Mouse (Mus musculus) granulocyte monocyte progenitor cell, adult 5-6 weeks (primary cell): ENCODE data around the gene Ppp1r10. TPM values are rescaled to one million over a fixed set of nuclear protein-coding genes. Genes with fewer than 3 reads are reported as not detected.

Experiments
- ATAC-seq: replicated peaks from 2 replicates; pipeline ENCODE4 v1.8.0; 2016; ENCODE audit warnings: mild to moderate bottlenecking, moderate TSS enrichment, inconsistent platforms; ENCODE audit not compliant: poor library complexity, severe bottlenecking
- total RNA-seq, 2 experiments: library from RNA; stranded (forward) in 1 of 2; stranded (reverse) in 1 of 2; fragments of 200-712, 200-1000 nt in 1 of 2; fragments of >200 nt in 1 of 2; fragmentation: Nextera tagmentation in 1 of 2; gene quantifications; 2 replicates each; pipeline ENCODE4 v1.2.3; 2014 to 2017

Gene Ppp1r10
- total RNA-seq, 2 experiments from 2014 or later, result 78.2 to 79.2 TPM

DNA sequence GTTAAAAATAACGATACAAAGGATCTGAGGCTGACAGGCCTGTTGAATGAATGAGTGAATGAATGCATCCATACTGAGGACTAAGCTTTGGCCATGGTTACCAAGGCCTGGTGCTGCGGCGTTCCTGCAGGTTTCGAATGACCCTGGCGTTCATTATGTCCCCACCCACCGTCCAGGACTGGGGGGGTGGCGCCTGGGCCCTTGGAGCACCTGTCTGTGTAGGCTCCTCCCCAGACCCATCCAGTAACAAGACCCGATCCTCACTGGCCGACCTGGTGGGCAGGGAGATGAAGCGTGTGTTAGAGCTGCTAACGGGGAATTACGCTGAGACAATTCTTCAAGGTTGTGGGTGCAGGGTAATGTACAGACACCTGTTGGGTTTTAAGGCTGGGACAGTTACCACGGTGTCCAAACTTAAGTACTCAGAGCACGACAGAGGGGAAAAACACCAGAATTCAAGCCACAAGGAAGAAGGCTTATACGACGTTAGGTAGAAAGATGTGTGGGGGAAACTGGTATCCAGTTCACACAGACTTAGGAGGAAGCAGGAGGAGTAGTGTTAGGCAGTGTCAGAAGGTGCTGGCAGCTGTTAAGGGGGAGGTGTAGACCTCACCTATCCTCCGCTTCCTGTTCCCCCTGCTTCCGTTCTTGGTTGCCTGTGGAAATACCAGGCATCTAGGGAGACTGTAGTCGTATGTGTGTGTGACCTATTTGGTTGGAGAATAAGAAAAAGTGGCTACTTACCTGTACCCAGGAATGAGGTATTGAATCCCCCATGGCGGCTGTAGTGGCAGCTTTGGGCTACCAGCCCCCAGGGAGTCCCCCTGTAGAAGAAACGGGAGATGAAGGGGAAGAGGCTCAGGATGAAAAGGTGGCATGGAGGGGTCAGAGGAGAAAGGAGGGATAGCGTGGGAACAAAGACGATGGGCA is 18.3 kb upstream of the Ppp1r10 start:
- ATAC-seq, result peak; percentile 20; the same call in 1 of the 2 replicates

GRCm38 (mm10) chr17:35900636-35901035 is 15.6 kb upstream of the Ppp1r10 start:
- peak; percentile 36; the same call in 1 of the 2 replicates for ATAC-seq

- ATAC-seq, result no peak
Observed at GRCm38 (mm10) chr17:35903343-35903991, 12.8 kb upstream of the Ppp1r10 start.

DNA sequence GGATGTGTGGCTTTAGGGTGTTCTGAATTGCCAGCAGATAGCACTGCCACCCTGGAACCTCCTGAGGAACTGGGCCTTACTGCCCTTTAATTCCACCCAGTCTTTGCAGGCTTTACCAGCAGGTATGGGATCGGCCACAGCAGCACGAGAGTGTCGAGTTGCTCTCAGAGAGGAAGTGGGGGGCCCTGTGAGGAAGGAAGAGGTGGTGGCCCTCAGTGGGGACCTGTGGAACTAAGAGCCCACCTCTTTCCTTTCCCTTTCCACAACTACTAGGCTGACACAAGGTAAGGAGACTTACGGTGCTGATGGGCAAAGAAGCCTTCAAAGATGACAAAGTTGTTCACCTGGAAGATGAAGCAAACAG is 12.3 kb upstream of the Ppp1r10 start:
- ATAC-seq, result peak; percentile 50

DNA sequence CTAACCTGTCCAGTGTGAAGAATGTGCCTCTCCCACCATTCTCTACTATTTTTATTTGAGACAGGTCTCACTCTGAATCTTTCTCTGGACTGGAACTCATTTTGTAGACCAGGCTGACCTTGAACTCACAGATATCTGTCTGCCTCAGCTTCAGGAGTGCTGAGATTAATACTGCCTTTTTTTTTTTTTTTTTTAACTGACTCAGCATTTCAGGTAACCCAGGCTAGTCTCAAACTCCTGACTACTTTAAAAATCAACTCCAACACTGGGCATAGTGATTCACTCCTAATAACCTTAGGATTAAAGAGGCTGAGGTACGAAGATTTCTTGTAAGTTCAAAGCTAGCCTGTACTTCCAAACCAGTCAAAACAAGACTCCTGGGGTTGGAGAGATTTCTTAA is 10.6 kb upstream of the Ppp1r10 start:
- ATAC-seq, result no peak

GRCm38 (mm10) chr17:35907609-35908008 is 8.6 kb upstream of the Ppp1r10 start:
- no peak for ATAC-seq

GRCm38 (mm10) chr17:35909186-35909918 is 6.9 kb upstream of the Ppp1r10 start:
- ATAC-seq, result peak; percentile 34

GRCm38 (mm10) chr17:35909919-35910369 is 6.3 kb upstream of the Ppp1r10 start, which contains the start of gene Atat1:
Atat1 (minus strand) TSS chr17:35910075.
- ATAC-seq, result peak; percentile 93

DNA sequence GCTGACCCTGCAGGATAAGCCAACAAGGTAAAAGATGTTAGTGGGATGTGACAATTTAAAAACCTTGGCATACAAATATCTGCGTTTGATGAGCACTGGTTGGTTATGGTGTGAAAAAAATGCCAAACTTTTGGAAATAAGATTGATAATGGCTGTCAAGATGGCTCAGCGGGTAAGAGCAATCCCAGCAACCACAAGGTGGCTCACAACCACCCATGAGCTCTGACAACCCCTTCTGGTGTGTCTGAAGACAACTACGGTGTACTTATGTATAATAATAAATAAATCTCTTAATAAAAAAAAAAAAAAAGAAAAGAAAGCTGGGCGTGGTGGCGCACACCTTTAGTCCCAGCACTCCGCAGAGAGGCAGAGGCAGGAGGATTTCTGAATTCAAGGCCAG is 1.3 kb upstream of the Ppp1r10 start:
- no peak for ATAC-seq

DNA sequence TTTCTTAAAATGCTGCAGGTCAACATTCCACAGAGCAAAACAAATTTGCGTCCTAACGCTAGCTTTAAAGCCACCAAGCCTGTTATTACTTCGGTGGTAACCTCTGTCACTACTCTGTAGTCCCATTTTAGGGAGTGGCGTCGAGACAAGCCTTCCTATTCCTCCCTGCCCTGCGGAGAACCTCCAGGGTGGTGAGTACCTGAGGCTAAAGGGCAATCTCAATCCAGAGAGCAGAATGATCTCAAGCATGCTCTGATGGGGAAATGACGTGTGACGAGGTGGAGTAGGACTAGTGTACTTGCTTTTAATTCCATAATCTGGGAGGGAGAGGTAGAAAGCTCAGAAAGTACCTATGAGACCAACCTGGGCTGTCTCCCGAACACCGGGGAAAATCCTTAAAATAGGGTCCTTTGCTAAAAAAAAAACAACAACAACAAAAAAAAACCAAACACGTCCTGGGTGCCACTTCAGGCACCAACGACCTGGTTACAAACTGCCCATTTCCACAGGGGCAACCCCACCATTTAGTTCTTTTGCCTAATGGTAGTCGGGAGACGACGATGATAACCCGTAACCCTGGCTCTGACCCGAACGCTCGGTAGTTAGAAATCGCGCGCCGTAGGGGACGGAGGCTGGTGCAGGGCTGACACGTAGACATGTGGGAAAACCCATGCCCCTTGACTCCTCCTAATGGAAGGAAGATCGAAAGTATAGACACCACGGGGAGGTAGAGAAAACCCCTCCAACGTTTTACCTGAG is 517 bp upstream of the Ppp1r10 start:
- ATAC-seq, result no peak

GRCm38 (mm10) chr17:35917143-35917462 is 869 bp downstream of the Ppp1r10 start:
- ATAC-seq, result peak; percentile 2; the same call in 1 of the 2 replicates

DNA sequence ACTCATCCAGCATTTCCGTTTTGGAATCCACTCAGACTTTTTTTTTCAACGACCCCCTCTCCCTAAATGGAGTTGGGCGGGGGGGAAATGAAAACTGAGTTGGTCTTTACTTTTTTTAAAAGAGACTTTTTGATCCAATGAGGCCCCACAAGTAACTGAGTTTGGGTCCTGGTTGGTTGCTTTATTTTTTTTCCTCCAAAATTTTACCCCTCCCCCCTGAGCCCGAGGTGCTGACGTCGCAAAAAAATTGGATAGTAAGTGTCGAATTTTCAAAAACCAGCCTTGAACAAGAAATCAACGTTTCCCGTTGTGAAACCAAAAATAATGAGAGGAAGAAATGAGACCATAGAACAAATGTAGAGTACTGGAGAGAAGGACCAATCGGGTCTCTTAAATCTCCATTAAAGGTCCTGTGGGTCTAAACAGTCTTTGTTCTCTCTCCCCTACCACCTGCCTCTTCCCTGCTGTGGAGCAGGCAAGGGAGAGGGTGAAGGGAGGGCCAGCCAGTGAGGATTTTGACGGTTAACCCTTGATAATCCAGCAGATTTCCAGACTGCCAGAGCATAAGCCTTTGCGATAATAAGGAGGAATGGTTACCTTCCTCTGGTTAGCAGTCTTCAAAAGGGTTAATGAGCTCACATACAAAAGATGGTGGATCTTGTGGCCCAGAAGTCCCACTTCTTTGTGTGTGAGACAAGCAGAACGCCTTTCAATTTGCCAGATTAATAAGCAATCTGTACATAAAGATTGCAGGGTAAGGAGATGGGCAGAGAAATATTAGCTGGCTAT is 1.4 kb downstream of the Ppp1r10 start:
- ATAC-seq, result no peak

- no peak for ATAC-seq
Observed at GRCm38 (mm10) chr17:35918276-35919059, 2.2 kb downstream of the Ppp1r10 start.

GRCm38 (mm10) chr17:35919060-35919715 is 3.0 kb downstream of the Ppp1r10 start:
- peak; percentile 38 for ATAC-seq

GRCm38 (mm10) chr17:35919864-35920301 is 3.6 kb downstream of the Ppp1r10 start:
- no peak for ATAC-seq

DNA sequence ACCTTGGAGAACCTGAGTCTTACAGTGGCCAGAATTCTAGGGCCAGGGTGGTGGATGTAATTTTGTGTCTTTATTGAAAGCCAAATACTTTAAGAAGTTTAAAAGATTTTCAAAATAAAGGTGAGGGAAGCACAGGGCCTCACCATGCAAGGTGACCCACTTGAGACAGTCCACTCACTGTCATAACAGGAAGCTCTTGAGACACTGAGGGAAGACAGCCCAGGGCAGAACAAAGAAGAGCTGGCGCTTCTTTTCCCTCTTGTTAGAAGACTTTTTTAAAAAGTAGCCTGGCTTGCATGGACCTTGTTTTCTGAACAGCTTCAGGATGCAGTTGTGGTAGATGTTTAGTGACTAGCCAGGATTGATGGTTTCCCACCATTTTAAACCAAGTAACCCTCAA is 4.2 kb downstream of the Ppp1r10 start:
- no peak for ATAC-seq

GRCm38 (mm10) chr17:35920862-35921562 is 4.8 kb downstream of the Ppp1r10 start:
- no peak for ATAC-seq
